Mouse (Mus musculus) bone marrow macrophage, adult 2 months (primary cell): Measurements from ENCODE around the gene Farsa.

ENCODE experiments used
- CTCF ChIP-seq: IDR thresholded peaks from 2 replicates; pipeline ENCODE4 v1.5.1; 2012; ENCODE audit warnings: low read depth, mild to moderate bottlenecking, low read length, moderate library complexity
- POLR2A ChIP-seq: IDR thresholded peaks from 2 replicates; pipeline ENCODE4 v1.6.1; 2012; ENCODE audit warnings: mild to moderate bottlenecking, low read depth, low read length, borderline replicate concordance

DNA sequence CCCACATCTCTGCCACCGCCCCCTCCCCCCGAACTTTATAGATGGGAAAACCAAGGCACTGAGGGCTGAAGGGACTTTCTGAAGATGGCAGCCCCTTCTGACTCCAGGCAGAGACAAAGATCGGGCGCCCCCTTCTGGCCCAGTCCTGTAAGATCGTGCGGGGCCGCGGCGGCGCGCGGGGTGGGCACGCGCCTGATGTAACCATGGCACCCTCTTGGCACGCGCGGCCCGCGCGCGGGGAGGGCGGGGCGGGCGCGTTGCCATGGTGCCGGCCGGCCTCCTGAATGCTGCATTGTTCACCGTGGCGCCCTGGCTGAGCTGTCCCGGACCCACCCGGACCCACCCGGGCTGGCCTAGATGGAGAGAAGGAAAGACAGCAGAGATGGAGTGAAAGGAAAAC, 45.9 kb upstream of the Farsa start:
- TF ChIP-seq POLR2A (no peak), CTCF (peak; percentile 58)
